Mouse (Mus musculus): ENCODE measurements around the gene Klhl2. TPM values are rescaled to one million over a fixed set of nuclear protein-coding genes. Genes with fewer than 3 reads are reported as not detected.

Gene Klhl2
- polyA plus RNA-seq (2017; shearing (Covaris generic)), result 21.2 TPM

GRCm38 (mm10) chr8:64849897-64850541 is at the start of gene Klhl2:
TSS of gene Klhl2 (minus strand) at chr8:64850017.

GRCm38 (mm10) chr8:64733271-64733943 is 116.4 kb downstream of the Klhl2 start, which contains the start of gene Msmo1:
TSS of gene Msmo1 (minus strand) at chr8:64733792.

GRCm38 (mm10) chr8:64692651-64693201 is 157.1 kb downstream of the Klhl2 start, which contains the start of gene Cpe:
TSS of gene Cpe (minus strand) at chr8:64693054.

Other genes with a start within 250 kb of the Klhl2 start
- gene Cpe, start 157.0 kb downstream of the Klhl2 start, polyA plus RNA-seq (2017; shearing (Covaris generic)), result not detected
- 51.4 TPM for gene Msmo1, start 116.2 kb downstream of the Klhl2 start, polyA plus RNA-seq (2017; shearing (Covaris generic))
- gene Tmem192, start 97.2 kb upstream of the Klhl2 start, polyA plus RNA-seq (2017; shearing (Covaris generic)), result 81.1 TPM
- 1.5 TPM for gene Trim75, start 137.8 kb upstream of the Klhl2 start, polyA plus RNA-seq (2017; shearing (Covaris generic))
- not detected for gene Trim61, start 168.5 kb upstream of the Klhl2 start, polyA plus RNA-seq (2017; shearing (Covaris generic))
- not detected for gene Trim60, start 168.6 kb upstream of the Klhl2 start, polyA plus RNA-seq (2017; shearing (Covaris generic))
- gene Apela, start 187.3 kb upstream of the Klhl2 start, polyA plus RNA-seq (2017; shearing (Covaris generic)), result not detected
- not detected for gene Gm10663, start 225.0 kb upstream of the Klhl2 start, polyA plus RNA-seq (2017; shearing (Covaris generic))

Measured in effector memory CD4-positive, alpha-beta T cell, adult 7 months (primary cell).